Mouse (Mus musculus): ENCODE results near the gene Proca1. TPM values are rescaled to one million over a fixed set of nuclear protein-coding genes. Genes with fewer than 3 reads are reported as not detected.
"Not testable (repeated sequence)": the region's sequence is repeated elsewhere in the genome, so short reads cannot be mapped to it uniquely, and the experiment has no call there.

Proca1 gene
- total RNA-seq, 2 experiments from 2014 or later, result 0.47 to 0.57 TPM

DNA sequence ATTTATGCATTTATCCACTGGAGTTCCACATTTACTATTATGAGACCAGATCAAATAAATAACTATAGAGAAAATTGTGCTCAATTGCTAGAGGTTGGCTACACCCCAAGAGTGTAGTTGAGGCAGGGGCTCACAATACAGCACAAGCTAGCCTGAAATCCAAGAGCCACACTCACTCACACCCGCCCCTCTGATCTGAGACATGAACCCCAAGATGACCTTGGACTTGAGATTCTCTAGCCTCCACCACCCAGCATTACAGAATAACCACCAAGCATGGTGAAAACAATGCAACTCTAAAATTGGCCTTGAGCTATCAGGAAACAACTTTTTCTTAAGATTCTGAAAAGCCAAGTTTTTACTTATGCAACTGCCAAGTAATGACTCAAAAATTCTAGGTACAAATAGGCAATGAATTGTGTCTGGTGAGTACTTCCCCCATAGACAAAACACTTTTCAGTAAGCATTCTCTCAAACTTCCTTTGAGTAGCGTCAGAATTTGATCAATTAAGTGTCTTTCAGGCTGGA, 11.3 kb upstream of the Proca1 start:
- no peak for DNase-seq (ENCODE audit: low spot score)

DNA sequence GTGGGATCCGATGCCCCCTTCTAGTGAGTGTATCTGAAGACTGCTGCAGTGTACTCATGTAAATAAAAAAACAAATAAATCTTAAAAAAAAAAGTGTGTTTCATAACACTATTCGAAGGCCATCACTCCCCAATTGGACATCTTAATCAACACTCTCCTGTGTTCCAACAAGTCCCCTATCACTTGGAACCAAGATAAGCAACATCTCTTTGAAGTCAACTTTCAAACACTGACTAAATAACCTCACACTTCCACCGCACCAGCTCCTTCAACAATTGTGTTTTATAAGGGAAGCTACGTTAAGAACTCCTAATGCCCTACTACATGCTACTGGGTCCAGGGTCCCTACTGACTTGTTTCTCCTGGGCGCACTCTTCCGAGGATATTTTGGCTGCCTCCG, 10.7 kb upstream of the Proca1 start:
- DNase-seq (ENCODE audit: low spot score), result no peak

DNA sequence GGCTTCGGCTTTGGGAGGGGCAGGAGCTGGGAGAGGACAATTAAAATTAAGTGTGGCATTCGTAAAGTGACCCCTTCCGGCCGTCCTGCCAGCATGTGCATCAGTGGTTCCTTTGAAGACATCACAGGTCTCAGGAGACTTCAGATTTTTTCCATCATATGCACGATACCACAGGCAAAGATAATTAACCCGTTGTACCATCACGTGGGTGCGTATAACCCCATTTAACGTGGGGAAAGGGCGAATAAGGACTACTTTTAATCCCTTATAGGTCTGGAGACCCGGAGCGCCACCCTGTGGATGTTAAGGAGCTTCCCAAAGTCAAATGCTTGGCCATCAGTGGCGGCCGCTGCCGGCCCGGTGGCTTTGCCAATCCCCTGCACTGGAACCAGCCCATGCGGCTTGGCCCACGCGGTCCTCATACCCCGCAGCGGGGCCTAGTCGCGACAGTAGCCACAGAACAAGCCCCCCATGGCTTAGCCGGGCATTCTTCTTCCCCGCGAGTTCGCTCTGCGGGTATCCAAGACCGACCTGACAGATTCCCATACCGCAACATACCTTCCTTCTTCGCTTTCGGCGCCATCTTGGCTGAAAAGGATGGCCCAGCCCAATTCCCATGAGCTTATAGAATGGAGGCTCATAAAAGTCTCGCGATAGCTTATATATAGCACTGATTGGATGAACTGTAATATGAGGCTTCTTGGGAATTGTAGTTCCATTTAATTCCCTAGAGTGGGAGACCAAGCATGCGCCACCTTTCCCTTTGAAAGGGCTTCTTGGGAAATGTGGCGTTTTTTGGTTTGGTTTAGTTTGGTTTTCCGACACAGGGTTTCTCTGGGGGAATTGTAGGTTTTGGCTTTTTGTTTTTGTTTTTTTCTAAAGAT, 10.0 kb upstream of the Proca1 start, which contains the start of gene Rpl23a:
Rpl23a (minus strand) TSS at position 624 of the 884 bp plus-strand sequence.
- DNase-seq (ENCODE audit: low spot score), result peak; percentile 82

DNA sequence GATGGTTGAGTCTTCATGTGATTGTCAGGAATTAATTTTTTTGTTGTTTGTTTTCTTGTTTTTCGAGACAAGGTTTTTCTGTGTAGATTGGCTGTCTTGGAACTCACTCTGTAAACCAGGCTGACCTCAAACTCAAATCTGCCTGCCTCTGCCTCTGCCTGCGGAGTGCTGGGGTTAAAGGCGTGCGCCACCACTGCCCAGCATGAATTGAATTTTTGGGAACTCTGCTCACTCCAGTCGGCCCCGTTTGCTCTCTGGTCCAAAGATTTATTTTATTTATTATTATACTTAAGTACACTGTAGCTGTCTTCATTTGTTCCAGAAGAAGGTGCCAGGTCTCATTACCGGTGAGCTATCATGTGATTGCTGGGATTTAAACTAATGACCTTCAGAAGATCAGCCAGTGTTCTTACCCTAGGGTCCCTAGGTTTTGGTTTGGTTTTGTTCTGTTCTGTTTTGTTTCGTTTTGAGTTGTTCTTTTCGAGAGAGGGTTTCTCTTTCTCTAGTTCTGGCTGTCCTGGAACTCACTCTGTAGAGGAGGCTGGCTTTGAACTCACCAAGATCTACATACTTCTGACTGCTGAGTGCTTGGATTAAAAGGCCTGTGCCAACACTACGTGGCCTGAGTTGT, 9.2 kb upstream of the Proca1 start:
- no peak for DNase-seq (ENCODE audit: low spot score)

DNA sequence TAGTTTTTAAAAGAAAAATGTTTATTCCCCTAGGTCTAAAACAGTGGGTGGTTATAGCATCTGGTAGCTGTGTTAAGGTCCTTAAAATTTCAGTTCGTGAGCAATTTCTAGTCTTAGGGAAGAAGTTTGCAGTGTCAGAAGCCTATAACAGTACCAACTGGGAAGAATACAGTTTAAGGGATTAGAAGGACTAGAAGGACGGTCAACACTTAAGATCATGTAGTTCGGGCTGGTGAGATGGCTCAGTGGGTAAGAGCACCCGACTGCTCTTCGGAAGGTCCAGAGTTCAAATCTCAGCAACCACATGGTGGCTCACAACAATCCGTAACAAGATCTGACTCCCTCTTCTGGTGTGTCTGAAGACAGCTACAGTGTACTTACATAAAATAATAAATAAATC, 8.5 kb upstream of the Proca1 start:
- DNase-seq (ENCODE audit: low spot score), result not testable (repeated sequence)

DNA sequence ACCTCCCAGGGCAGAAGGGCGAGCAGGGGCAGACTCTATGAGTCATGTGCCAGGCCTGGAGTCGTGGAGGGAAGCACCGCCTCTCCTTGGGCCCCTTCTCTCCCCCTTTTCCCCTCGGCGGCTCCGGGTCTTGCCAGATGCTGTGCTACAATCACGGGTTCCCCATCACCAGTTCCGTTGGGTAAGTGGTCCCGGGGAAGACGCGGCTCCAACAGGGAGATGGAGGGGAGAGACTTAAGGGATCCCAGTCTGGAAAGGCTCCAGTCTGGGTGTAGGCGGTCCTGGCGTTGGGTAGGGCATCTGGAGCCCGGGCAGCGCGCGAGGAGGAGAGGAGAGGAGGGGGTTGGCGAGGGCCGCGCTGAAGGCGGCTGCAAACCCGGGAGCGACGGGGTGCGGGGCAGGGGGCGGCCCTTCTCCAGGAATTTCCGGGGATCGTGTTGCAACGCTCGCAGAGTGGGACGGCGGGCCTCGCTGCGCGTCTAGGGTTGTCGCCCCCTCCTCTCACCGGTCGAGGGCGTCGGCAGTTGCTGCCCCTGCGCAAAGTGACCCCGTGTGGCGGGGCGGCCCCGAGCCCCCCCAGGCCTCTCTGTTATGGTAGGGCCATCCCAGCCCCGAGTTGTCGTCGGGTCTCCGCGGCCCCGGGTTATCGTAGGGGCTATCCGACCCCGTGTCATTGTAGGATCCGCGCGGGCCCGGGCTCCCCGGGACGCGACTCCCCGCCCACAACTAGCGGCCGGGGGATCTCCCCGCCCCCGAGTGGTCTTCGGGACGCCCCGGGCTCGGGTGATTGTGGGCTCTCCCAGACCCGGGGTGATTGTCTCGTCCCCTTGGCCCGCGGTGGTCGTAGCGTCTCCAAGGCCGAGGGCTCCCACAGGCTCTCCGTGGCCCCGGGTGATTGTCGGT, 4.6 kb upstream of the Proca1 start, which contains the start of gene Rab34:
Rab34 (plus strand) TSS at position 100 of the 903 bp plus-strand sequence.
- peak; percentile 52 for DNase-seq (ENCODE audit: low spot score)

DNA sequence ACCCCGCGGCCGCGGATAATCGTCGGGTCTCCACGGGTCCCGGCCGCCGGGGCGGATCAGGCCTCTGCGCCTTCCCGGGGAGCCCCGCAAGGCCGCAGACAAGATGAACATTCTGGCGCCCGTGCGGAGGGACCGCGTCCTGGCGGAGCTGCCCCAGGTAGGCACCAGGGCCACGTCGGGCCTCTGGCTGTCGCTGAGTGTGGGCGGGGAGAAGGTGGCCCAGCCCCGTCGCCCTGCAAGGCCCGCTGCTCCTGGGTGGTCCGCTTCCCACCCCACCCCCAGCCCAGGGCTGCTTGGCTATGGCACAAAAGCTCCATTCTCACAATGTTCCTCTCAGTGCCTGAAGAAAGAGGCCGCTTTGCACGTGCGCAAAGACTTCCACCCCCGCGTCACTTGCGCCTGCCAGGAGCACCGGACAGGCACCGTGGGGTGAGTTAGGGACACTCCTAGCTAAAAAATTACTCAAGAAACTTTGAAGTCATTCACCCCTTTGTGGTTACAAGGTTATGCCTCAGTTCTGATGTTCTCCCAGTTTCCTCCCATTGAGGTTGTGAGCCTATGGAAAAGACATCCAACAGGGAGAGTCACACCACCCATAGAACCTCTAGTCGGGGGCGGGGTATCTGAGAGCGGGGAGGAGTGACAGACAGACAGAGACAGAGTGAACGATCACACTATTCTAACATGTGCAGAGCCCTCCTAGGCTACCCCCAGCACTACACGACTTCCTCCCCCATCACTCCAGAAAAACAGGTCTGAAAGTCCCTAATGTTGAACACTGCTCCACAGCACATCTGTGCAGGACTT, 3.8 kb upstream of the Proca1 start:
- DNase-seq (ENCODE audit: low spot score), result peak; percentile 21

DNA sequence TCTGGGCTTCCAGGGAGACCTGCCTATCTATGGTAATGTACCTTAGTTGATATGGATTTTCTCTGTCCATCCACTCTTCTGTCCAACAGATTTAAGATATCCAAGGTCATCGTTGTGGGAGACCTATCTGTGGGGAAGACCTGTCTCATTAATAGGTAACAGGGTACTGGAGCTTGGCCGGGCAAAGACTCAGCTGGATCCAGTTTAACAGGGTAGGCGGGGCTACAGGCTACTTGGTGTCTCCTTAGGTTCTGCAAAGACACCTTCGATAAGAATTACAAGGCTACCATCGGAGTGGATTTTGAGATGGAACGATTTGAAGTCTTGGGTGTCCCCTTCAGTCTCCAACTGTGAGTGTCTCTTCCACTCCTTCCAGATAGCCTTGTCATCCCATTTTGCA, 3.2 kb upstream of the Proca1 start:
- no peak for DNase-seq (ENCODE audit: low spot score)

DNA sequence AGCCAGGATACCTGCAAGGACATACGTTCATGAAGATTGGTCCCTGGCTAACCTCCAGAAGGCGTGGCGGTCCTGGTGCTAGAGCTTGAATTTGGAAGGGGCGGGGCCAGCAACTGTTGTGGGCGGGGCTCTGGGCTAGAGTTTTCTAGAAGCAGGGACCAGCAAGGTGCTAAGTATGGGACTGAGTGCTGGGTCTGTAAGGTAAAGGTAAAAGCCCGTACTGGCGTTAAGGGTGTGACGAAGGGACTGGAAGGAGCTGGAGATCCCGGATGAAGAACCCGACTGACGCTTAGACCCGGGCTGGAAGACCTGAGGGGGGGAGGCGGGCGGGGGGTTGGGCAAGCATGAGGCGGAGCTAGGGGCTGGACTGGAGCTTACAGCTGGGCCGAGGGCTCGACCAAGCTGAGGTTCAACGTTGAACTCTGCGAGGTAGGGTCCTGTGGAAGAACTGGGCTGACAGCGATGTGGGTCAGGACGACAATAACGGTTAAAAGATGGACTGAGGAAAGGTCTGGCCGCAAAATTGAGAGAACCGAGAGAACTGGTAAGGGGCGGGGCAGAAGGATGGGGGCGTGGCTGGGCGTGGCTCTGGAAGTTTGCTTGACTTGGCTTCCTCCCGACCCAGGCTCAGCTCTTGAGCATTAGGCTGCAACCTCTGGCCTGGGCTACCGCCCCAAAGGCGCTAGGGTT, 1.4 kb downstream of the Proca1 start:
- DNase-seq (ENCODE audit: low spot score), result peak; percentile 79

DNA sequence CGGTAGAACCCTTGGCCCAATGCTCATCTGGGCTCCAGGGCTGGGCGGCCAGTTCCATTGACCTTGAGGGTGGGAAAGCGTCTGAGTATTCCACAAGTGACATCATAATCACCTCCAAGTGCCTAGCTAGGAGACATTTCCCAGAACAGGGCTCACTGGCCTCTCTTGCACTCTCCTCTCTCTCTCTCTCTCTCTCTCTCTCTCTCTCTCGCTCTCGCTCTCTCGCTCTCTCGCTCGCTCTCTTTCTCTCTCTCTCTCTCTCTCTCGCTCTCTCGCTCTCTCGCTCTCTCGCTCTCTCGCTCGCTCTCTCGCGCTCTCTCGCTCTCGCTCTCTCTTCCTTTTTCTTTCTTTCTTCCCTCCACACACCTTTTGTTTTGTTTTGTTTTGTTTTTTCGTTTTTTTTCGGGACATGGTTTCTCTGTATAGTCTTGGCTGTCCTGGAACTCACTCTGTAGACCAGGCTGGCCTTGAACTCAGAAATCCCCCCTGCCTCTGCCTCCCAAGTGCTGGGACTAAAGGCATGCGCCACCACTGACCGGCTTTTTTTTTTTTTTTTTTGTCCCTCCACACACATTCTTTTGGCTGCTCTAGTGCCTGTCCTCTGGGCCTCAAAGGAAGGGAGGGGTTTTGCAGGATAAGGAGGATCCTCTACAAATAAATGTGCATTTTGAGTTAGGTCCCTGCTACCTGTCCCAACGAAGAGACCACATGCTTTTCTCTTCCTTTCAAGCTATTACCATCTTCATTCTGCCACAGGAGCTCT, 2.1 kb downstream of the Proca1 start:
- no peak for DNase-seq (ENCODE audit: low spot score)

DNA sequence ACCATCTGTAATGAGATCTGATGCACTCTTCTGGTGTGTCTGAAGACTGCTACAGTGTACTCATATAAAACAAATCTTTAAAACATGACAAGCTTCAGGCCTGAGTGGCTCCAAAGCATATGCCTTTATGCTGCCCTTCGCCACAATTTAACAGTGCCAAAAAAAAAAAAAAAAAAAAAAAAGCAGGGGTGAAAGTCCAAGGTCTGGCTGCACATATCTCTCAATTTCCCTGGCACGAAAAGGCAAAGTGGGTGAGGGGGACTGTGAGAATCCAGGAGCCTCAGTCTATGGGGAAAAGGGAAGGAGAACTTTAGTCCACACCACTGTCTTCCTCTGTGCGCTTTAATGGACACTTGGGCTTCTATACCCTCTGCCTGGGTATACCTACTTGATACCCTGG, 9.2 kb downstream of the Proca1 start:
- DNase-seq (ENCODE audit: low spot score), result no peak

DNA sequence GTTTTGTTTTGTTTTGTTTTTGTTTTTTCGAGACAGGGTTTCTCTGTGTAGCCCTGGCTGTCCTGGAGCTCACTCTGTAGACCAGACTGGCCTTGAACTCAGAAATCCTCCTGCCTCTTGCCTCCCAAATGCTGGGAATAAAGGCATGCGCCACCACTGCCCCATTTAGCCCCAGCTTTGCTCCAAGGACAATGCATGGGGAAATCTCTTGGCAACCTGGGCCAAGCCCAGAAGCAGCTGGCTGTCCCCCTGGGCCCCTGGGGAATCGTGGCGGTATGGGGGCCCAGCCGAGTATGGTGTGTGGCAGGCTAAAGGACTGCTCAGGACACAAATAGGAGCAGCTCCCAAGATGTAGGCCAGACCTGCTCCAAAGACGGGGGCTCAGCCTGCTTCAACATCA, 11.1 kb downstream of the Proca1 start:
- no peak for DNase-seq (ENCODE audit: low spot score)

DNA sequence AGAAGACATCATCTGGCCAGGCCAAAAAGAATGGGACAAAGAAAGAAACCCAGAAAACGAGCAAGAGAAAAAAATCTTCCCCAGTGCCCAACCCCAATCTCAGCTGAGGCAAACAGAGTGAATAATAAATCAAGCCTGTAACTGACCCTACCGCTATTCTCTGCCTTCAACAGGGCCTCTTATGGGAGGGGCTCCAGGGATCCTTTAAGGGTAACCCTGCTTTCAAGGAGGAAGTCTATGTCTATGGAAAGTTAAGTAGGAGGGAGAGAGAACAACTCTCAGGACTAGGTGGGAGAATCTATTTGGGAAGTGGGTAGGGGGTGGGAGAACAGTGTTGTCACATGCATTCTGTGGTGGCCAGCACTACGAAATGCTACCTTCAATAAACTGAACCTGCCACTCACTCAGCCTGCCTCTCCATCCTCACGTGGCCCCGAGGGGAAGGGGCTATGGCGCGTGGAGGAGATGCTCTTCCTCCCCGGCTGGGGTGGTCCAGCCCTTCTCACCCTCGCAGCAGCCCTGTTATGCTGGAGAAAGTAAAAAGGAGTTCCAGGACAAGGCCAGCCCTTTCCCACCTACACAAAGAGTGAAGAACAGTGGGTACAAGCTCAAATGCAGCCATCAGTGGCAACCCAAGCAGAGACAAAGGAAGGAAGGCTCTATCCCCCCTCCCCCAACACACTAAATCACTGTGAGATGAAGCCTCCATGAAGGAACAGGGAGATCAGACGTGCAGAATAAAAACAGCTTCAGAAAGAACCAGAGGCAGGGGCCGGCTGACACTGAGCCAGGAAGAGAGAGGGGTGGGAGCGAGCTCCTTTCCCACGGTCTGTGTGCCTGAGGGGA, 12.4 kb downstream of the Proca1 start:
- no peak for DNase-seq (ENCODE audit: low spot score)

DNA sequence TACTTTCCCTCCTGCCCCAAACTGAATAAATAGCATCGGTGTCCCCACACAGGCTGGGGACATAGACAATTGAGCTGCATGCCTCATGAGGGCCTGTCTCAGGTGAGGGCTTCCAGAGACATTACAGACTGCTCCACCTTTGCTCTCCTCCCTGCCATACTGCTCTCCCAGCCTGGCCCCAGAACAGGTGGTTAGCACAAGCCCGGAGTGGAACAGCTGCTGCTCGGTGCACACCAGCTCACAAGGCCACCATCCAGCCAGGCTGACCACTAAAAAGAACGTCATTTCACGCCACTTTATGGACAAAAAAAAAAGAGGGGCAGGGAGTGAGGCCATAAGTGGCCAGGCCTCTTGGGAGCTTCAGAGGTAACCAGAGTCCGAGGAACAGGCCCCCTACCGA, 14.0 kb downstream of the Proca1 start:
- no peak for DNase-seq (ENCODE audit: low spot score)

DNA sequence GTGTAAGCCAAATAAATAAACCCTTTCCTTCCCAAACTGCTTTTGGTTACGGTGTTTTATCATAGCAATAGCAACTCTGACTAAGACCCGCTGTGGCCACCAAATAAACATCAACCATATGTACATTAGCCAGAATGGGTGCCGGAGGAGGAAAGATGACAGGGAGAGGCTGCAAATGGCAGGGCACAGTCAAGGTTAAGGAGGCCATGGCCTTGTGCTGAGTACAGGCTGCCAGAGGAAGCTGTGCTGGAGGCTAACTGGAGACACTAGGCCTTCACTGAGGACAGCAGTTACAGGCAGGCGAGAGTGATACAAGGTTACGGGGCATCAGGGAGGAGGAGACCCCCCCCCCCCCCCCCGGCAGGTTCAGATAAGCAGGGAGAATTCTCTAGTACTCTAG, 16.7 kb downstream of the Proca1 start:
- DNase-seq (ENCODE audit: low spot score), result no peak

DNA sequence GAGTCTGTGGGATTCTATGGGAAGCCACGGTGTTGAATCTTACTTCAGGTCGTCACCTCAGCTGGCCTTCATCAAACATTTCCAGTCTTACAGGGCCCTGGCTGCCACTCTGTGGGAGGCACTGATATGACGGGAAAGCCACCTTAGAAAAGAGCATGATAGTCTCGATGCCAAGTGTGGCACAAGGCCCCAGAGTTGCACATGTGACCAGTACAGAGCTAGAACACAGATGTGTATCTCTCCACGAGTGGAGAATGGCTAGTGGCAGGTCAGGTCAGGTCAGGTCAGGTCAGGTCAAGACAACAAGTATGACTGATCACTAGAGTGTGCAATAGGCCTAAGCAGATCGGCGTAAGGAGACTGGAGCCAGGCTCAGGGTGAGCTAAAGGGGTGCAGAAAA, 17.4 kb downstream of the Proca1 start:
- DNase-seq (ENCODE audit: low spot score), result no peak

DNA sequence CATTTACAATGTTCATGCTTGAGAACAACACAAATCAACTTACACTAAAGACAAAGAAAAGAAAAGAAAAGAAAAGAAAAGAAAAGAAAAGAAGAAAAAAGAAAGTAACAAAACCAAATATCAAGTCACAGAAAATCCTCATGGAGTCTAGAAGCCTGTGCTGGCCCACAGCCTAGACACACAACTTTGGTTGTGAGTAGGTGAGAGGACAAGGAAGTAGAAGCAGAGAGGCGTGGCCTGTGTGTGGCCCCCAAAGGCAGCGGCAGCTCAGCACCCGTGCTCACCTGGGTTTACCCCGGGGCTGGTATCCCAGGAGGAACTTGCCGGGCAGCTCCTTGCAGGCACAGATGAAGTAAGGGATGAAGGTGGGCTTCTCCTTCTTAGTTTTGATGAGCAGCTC, 18.3 kb downstream of the Proca1 start:
- DNase-seq (ENCODE audit: low spot score), result no peak

DNA sequence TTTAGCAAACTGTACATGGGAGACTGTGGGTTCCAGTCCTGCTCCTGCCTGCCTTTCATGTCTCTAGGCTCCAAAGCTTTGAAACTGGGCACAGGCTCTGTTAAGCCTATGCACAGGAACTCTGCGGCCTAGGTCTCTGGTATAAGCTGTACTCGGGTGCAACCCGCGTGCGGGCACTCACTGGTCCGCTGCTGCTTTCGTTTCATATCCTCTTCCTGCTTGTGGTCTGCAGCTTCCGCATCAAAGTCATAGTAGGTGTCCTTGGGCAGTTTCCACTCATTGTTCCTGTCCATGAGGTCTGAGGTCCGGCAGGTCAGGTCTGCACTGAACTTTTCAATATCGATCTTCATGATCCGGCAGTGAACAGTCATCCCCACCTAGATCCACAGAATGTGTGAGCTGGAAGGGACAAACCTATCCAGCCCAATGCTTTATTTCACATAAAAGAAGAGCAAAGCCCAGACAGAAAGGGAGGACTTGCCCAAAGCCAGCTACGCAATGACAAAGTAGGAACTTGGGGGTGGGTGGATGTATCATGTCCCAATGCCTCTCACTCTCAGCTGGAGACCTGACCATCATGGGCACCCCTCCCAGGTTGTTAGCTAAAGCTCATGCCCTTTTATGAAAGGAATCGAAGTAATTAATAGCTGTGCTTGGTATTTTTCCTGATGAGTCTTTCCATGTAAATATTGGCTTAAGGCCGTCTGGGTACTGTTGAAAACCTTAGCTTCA, 20.1 kb downstream of the Proca1 start:
- DNase-seq (ENCODE audit: low spot score), result no peak
